Mouse (Mus musculus) thymus, postnatal 0 days (tissue): ENCODE measurements around the gene Prkrip1. TPM values are rescaled to one million over a fixed set of nuclear protein-coding genes. Genes with fewer than 3 reads are reported as not detected.
"Not testable (repeated sequence)": the region's sequence is repeated elsewhere in the genome, so short reads cannot be mapped to it uniquely, and the experiment has no call there.

Experiments
- DNase-seq: peaks from one replicate; pipeline ENCODE4 v3.0.0-alpha.2; 2015; ENCODE audit warnings: low spot score
- polyA plus RNA-seq: library from polyadenylated mRNA; unstranded; fragments of >200 nt; fragmentation: Nextera tagmentation; extraction: Ambion mirVana; gene quantifications from 2 replicates; pipeline ENCODE4 v1.2.1, GENCODE M21; 2015

The Prkrip1 gene
- polyA plus RNA-seq, 1 experiment from 2014 or later: 60.0 TPM

DNA sequence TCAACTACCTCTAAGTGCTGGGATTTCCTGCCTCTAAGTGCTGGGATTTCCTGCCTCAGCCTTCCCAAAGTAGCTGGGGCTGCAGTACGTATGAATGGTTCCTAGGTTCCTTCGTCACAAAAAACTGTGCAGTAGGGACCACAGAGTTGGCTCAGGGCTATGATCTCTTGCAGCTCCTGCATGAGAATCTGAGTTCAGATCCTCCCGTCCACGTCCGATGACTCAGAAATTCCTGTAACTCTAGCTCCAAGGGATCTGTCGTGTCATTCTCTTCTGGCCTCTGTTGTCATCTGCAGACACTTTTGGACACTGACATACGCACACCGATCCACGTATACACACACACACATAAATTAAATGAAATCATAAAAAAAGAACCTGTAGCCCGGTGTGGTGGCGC, 14.0 kb upstream of the Prkrip1 start:
- no peak for DNase-seq

DNA sequence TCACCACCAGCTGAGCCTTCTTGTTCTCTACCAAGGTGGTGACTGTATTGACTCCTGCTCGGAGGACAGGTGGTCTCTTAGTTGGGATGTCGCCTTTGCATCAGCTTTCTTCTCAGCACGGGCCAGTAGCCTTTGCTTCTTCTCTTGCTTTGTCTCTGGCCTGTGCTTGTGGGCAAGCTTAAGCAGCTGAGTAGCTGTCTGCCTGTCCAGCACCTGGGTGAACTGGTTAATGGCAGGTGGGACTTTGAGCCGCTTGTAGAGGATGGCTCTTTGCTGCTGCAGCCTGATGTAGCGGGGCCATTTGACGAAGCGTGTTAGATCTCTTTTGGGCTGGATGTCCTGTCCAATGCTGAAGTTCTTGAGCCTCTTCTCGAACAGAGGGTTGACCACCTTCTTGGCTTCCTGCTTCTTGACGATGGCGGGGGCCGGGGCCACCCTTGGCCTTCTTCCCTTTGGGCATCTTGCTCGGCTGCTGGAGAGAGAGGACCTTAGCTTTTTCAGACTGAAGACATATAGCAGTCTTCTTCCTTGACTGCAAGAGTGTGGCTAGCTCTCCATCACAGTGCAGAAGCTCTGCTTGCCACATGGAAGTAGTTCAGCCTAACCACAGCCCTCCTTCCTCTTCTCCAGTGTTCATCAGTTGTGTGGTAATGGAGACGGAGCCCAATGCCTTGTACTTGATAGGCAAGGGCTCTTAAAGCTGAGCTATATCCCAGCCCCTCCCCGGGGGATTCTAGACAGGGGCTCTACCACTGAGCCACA, 12.8 kb upstream of the Prkrip1 start:
- not testable (repeated sequence) for DNase-seq

DNA sequence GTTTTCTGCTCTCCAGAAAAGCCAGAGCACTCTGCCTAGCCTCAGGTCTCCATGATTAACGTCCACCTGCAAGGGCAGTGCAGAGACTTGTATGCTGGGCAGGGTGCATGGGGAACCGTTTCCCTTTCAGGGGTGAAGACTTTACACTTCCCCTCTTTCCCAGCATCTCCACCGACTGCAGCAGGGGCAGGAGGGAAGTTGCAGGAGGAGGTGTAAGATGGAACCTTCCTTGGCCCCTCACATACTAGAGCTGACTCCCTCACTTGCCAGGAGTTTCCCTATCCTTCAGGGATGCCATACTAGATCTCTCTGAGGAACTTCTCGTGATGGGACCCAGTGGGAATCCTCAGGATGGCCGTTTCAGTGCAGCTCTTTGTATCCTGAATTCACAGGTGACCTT, 11.8 kb upstream of the Prkrip1 start:
- DNase-seq: no peak

DNA sequence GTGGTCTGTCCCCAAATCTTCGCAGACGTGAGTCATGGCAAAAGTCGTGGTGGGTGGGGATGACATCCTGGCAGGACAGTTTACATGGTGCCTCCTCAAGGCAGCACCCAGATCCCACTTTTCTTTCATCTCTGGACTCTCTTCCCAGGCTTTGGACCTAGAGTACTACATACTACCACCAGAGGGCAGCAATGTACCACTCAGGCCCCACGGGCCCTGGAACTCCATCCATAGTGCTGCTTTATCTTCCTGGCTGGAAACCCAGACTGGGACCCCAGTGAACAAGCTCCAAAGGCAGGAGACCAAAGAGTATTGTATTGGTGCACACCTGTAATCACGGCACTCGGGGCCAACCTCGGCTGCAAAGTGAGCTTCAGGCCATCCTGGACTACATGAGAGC, 3.1 kb upstream of the Prkrip1 start:
- DNase-seq: peak; percentile 52

DNA sequence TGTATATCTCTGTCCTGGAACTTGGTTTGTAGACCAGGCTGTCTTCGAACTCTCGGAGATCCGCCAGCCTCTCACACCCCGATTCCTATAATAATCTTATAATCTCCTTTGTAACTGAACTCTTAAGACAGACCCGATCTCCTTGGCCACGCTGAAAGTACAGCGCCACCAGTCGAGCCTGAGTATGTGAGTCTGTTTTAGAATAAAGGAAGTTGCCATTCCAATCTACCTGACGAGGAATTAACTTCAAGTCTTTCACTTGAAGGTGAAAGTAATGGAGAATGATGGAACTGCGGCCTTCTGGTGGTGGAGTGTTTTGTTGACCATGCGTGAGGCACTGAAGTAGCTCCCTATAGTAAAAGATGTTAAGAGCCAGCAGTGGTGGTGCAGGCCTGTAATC, 763 bp upstream of the Prkrip1 start:
- peak; percentile 6 for DNase-seq

DNA sequence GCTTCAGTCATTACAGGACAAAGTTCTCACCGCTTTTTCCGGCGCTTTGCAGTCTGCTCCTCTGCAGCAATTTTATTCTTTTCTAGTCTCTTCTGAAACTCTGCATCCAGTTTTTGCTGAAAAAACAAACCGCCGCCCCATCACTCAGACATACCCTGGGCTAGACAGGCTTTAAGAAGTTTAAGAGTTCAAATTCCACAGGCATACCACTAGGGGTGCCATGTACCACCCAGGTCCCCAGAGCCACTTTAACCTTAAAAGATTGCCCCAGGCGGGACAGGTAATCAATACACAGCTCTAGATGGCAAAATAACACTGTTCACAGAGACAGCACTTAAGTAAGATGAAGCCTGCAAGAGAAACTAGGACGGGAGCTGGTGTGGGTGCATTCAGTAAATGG, 6.9 kb downstream of the Prkrip1 start:
- DNase-seq: no peak

DNA sequence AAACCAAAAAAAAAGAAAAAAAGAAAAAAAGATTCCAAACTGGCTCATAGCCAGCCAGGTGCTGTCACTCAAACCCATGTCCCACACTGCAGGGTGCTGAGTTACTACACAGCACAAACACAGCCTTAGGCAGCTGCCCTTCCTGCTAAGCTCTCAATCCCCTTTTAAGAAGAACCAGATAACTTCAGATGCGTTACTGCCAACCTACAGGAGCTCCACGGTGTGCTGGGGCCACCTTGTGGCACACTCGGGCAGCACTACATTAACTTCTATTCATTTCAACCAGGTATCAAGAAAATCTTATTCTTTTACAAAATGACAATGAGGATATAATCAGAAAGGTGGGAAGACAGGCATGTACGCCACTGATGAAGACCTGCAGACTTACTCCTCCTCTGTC, 12.0 kb downstream of the Prkrip1 start:
- peak; percentile 80 for DNase-seq

DNA sequence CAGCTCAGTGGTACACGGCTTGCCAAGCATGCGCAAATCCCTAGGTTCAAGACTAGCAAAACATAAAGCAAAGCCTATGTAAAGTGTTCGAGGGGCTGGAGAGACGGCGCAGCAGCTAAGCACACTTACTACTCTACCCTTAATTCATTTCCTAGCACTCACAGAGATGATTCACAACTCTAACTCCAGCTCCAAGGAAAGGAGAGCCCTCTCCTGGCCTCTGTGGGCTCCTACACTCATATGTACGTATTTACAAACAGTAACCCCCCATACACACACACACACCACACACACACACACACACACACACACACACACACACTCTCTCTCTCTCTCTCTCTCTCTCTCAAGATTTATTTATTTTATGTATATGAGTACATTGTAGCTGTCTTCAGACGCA, 15.0 kb downstream of the Prkrip1 start:
- DNase-seq: peak; percentile 20

DNA sequence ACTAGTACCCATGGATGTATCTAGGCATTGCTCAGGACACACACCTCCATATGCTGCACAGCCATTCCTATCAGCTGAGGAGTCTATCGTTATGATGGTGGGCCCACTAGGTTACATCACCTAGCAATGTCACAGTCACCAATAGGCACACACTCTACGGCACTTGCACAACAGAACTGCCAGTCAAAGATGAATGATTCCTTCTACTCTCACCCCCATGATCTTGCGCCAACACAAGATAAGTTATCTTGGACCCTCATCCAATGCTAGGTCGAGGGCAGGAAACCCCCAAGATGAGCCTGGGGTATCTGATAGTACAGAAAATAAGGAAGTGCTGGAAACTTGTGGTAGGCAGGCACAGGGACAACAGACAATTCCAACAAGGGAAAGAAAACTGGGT, 15.9 kb downstream of the Prkrip1 start:
- DNase-seq: no peak

DNA sequence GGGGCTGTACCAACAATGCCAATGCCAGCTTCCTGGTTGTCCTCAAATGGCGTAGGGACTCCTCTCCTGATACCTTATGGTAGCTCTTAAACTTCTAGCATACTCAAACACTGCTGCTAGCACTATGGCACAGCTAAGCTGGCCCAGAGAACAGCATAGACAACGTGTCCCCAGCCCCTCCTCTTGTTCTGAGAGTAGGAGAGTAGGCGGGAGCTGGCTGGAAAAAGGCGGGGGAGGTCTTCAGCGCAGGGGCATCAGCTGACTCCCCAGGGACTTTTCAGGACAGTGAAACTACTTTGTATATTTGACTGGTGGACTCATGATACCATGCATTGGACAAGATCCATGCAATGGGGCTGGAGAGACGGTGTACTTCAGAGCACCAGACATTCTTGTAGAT, 16.7 kb downstream of the Prkrip1 start:
- DNase-seq: no peak

DNA sequence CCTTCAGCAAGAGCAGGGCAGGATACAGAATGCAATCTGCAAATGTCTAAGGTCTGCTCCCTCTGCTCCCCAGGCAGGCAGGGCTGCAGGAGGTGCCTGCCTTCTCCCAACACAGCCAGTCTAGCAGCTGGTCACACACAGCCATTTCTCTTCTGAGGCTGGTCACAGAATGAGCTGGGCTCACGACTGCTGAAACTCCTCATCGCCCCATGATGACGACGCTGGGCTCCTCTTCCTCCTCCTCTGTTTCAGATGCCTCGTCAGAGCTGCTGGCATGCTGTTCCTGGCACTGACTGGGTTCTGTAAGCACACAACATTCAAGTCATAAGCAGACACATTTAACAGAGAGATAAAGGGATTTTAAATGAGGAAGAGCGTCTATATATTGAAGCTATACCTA, 17.6 kb downstream of the Prkrip1 start:
- DNase-seq: no peak

DNA sequence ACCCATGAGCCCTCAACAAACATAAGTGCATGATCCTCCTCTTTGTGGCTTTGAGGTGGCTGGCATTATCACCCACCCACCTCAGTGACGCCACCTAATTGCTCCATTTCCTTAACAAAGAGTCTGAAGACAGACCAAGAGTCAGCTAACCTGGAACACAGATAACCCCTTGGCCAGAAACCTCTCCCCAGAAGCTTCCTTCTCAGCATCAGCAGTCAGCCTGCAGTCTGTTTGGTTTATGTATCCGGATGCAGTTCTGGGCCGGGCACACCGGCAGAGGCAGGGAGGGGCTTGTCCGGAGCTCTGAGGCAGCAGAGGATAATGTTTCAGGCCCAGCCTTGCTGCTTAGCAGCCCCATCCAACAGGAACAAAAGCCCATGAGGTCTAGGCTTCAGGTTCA, 19.2 kb downstream of the Prkrip1 start:
- no peak for DNase-seq

DNA sequence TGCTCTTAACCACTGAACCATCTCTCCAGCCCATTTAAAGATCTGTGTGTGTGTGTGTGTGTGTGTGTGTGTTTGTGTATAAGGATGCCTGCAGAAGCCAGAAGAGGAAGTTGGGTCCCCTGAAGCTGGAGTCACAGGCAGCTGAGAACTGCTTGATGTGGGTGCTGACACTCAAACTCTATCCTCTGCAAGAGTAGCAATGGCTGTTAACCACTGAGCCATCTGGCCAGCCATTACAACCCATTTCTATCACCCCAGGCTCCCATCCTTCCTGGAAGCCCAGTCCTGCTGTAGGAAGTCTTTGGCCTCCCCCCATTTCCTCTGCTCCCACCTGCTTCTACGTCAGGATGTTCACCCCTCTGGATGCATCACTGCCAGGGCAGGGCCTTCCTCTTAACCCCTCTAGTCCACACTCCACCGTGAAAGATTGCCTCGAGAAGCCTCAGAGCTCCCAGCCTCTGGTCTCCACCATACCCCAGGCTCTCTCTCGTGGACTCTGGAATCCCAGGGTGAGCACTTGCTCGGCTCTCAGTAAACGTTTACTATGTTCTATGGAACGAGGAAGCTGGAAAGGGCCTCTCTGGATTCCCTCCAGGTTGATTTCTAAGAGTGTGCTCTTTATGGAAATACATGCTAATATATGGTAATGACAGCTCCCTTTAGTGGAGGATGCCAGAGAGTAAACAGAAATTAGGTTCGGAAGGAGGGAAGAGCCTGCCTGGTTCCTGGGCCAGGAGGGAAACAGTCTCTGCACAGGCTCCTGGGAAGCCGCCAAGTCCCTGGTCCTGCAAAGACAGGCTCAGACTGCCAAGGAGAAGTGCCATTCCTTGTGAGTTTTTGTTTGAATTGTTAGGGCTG, 24.9 kb downstream of the Prkrip1 start:
- peak; percentile 75 for DNase-seq

DNA sequence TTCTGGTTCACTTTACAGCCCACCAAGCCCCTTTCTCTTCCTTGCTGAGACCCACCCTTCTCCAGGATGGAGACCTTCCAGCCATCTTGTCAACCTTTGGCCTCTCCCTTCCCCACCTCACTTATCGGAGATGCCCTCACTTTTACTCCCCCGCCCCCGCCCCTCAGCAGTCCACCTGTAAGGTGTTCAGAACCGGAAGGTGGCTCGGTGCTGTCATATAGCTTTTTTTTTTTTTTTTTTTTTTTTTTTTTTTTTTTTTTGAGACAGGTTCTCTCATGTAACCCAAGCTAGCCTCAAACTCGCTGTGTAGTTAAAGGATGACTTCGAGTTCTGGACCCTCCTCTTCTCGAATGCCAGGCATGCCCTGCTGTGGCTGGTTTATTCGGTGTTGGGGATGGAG, 25.8 kb downstream of the Prkrip1 start:
- no peak for DNase-seq

DNA sequence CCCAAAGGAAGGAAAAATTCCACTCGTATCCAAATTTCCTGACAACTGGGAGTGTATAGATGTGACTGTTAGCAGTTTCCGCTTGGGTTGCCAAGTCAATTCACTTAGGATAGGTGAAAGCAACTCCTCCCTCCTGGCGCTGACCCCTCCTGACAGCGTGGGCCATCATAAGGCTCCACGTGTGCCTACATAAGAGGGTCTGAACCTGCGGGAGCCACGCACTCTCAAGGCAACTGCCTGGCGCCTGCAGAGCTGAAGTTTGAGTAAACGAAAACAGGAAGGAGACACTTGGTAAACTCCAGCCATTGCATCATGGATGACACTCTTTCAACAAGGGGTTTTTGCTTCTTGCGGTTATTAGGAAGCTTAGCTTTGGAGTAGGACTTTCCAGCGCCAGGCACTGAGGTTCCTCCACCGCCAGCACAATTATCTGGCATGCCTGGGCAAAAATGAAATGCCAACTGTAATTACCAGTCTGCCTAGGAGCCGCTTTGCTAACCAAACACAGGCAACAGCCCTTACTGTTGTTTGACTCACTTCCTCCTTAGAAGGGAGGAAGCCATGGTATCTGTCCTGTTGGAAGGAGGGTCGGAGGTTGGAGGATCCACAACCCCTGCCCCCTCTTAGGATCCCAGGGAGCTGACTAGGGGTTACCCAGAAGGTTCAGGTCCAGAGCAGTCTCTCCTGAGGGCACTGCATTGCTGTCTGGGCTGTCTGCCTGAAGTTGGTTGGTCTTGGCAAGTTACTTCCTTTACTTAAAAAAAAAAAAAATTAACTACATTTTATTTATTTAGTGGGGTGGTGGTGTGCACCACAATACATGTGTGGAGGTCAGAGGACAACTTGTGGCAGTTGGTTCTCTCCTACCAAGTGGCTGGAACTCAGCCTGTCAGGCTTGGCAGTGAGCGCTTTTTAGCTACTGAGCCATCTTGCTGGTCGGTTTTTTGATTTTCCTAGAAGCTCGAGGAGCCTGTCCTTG, 27.1 kb downstream of the Prkrip1 start:
- DNase-seq: peak; percentile 57

DNA sequence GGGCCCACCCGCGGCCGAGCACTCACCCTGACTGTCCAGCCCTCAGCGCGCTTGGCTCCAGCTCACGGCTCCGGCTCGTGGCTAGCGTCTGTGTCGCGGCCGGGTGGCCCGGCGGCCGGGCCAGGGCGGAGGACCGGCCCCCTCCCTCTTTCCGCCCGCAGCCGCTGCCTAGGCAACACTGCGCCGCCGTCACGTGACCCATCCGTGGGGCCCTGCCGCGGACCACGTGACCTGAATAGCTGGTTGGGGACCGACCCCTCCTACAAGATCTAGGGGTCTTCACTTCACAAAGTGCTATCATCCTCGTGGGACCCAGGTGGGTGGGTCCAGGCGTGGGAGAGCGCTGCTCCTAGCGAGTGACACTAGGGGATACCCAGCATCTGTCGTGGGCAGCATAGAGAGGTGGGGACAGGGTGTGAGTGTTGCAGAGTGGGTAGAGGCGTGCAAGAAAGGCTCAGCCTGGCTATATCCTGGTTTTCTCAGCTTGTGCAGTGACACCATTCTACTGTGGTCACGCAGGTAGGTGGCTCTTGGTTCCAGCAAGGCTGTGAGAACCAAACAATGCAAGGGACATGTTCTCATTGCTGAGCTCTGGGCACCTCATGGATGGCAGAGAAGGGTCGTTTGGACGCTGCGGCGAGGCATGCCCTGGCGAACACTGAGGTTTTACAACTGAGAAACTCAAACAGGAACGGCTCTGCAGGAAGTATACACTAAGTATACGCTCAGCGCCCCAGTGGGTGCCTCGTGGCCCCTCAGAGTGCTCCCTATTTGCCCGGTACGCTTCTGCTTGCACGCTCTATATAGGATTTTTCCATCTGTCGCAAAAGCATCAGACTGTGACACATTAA, 28.0 kb downstream of the Prkrip1 start, which contains the start of gene Orai2:
TSS of gene Orai2 (minus strand) at position 202 of the 851 bp plus-strand sequence.
- peak; percentile 89 for DNase-seq

DNA sequence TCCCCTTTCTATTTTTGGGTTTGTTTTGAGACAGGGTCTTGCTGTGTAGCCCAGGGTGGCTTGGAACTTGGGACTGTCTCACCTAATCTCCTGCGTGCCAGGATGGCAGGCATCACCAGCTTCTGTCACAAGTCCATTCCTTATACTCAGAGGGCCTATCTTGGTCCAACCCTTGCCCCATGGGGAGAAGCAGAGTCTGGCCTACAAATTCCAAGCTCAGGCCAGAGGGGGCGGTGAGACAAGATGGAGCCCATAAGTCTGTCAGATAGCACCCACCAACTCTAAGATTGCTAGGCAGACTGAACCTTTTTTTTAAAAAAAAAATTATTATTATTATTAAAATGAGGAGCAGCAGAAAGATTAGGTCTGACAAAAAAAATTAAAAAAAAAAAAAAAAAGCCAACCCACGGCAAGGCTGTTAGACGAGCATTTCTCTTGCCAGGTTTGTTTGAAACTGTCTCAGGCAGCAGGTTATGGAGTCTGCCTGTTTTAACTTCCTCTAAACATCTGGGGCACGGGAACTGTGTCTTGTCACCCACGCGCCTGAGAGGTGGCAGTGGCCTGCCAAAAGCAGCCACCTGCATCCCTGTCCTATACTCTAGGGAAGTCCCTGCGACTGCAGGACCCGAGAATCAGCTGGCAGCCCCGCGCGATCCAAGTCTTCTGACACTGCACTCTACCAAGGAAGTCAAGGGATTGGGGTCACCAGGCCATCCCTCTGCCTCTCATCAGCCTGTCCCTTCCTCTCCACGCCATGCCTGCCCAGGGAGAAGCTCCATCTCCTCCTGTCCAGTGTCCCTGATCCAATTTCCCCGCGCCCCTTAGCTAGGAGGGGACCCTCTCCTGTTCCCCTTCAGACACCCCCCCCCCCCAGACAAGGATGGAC, 28.9 kb downstream of the Prkrip1 start:
- peak; percentile 77 for DNase-seq

DNA sequence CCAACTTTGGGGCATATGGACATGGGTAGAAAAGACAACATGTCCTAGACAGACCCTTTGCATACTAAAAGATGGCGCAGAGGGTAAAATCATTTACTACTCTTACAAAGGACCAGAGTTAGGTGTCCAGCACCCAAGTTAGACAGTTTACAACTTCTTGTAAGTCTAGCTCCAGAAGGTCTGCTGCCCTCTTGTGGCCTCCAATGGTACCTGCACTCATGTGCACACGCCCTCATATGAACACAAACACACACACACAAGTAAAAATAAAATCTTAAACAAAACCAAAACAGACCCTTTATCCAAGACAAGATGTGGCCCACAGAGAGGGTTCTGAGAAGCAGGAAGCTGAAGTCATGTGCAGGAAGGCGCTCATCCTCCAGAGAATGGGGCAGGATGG, 30.7 kb downstream of the Prkrip1 start:
- no peak for DNase-seq

DNA sequence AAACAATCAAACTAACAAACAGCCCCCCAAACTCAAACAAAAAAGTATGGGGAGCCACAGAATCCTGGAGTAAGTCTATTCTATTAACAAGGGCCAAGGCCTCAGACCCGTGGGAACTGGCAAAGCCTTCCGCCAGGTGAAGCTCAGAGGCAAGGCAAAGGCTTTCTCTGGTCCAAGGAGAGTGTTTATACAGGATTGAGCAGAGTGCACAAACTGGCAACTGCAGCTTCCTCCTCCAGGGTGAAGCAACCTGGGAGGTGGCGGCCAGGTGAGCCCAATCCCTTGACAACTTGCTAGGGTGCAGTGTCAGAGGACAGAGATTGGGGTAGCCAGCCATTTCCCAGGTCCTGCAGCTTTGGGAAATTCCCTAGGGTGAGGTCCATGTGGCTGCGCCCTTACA, 31.5 kb downstream of the Prkrip1 start:
- DNase-seq: no peak
